Mouse (Mus musculus) urinary bladder, adult 2 months (tissue): ENCODE data around the gene Arhgap42. TPM values are rescaled to one million over a fixed set of nuclear protein-coding genes. Genes with fewer than 3 reads are reported as not detected.

Source experiments
- DNase-seq: peaks from one replicate; pipeline ENCODE4 v3.0.0; 2022; ENCODE audit warnings: low spot score
- polyA plus RNA-seq: library from polyadenylated mRNA; depleted of rRNA; stranded (reverse); fragments of >200 nt; gene quantifications from 2 replicates; pipeline ENCODE4 v1.2.3, GENCODE M21; 2012

The Arhgap42 gene
- polyA plus RNA-seq, 1 experiment, result 15.4 TPM

- no peak for DNase-seq
Measured at GRCm38 (mm10) chr9:9143102-9143501, 95.8 kb downstream of the Arhgap42 start.

- DNase-seq, result no peak
Measured at GRCm38 (mm10) chr9:9142561-9142960, 96.3 kb downstream of the Arhgap42 start.

DNA sequence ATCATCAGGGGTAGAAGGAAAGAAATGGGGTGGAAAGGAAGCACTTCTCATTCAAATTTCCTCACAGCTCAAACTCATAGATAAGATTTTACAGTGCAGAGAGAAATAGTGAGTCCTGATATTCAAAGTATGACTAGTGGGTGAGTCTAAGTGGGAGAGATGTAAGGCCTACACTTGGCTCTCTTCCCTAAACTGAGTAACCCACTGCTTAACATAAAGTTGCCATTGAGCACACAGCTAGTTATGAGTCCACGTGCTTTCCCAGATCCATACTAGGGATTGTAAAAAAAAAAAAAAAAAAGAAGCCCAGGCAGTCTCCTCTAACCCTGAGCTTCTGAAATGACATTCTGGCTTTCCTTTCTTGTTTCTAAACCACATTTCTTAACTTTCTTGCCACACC lies 96.8 kb downstream of the Arhgap42 start:
- DNase-seq, result no peak

DNA sequence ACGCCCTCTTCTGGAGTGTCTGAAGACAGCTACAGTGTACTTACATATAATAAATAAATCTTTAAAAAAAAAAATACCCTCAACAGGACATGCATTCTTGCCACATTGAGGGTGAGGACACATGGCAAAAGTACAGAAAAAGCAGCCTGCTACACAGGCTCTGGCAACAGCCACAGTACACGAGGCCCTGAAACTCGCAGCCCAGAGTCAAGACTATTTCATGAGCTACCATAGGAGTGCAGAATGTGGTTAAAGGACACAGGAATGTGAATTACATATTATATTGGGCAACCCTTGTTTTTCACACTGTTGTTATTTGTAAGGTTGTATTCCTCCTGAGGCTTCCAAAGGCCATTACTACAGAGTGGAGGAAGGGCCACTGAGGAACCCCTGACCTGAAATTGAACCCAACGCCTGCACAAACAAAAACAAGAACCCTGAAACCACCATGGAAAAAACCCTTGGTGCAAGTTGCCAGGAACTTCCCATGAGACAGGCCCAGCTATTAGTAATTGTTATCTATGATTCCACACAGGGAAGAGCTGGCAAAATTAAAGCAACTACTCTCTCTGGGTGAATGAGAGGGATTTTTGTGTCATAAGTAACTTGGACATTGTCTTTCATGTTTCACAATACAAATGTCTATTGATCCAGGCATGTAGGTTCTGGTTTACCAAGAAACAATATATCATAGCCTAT lies 109.8 kb downstream of the Arhgap42 start:
- DNase-seq, result no peak

DNA sequence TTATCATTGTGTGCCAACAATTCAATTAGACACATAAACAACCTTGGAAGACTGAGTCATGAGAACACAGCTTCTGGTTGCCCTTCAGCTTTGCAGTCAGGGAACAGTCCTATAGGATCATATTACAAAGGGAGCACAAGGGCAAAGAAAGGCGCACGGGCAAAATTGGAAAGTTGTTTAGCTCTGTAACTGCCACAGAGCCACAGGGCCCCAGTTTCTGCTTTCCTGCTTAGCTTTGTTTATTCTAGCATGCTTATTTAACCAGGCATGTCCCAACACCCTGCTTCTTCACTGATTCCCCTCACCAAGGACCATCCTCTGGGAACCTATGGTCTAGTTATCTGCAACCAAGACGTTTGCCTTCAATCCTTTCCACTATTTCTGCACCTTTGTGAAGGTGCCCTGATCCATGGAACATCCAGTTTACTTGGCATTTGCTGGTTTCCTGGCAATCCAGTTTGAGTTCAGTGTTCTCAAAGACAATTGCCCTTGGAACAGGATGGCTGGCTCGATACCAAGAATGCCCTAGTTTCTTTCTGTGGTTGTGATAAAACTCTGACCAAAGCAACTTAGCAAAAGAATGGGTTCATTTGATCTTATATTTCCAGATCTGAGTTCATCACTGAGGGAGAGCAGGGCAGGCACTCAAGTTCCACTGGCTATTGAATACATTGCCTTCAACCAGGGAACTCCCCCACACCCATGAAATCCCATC lies 111.7 kb downstream of the Arhgap42 start:
- no peak for DNase-seq

DNA sequence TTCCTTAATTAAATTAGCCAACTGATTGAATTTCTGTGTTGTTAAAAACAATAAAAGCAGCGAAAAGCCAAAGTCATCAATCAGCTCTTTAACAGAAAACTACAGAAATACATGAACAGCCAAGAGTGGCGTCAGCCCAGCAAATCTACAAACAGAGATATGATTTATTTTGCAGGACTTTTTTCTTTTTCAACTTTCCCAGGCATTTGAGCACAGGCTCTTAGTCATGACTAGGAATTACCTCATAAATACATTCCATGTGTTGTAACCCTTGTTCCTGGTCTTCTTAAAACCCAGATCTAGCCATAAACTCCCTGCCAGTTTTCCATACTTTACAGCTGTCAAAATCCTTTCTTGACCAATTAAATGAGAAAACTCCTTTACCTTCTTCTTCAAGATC lies 114.7 kb downstream of the Arhgap42 start:
- no peak for DNase-seq

DNA sequence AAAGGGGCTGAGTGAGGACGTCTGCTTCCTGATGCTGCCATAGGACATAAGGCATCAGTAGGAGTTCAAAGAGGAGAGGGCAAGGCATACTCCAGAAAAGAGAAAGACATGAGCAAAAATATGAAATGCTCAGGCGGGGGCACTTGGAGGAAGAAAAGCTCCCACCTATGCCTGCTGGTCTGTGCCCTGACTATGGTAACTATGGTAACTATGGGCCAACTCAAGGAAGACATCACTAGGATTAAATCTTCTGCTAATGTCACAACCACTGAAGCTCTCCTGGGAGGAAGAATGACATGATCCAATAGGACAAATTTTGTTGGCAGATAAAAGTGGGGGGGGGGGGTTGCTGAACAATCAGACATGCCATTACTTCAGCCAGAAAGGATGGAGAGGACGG lies 124.6 kb downstream of the Arhgap42 start:
- DNase-seq, result no peak

- DNase-seq, result no peak
Measured at GRCm38 (mm10) chr9:9113847-9114246, 125.1 kb downstream of the Arhgap42 start.

DNA sequence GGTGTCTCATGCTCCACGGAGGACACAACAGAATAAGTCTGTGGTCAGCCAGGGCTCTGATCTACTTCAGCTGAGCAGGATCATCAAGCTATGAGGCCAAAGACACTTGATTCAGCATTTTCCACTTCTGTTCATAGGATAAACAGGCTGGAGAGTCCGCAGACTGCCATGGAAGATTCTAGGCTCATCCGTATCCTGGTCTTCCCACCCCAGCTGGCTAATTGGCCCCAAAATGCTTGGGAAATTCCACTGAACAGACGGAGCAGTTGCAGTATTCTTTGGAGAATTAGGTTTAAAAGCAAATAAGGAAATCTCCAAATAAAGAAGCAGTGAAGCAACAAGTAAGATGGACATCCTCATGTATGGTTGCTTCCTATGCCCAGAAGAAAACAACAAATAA lies 126.0 kb downstream of the Arhgap42 start:
- no peak for DNase-seq

DNA sequence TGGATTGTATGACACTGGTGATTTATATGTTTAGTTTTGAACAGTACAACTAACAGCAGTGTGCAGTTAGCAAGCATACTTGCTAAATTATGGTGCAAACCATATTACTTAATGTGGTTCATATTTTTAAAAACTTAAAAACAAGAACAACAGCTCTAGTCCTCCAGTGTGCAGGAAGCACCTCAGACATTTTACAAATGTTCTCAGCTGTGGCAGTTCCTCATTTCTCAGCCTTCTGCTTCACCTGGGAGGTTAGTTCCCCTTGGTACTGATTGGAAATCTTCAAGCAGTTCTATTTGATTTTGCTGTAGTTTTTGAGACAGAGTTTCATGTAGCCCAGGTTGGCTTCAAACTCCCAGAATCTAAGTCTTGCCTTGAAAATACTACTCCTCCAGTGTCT lies 131.2 kb downstream of the Arhgap42 start:
- no peak for DNase-seq

- DNase-seq, result no peak
Measured at GRCm38 (mm10) chr9:9104761-9105160, 134.1 kb downstream of the Arhgap42 start.

- DNase-seq, result no peak
Measured at GRCm38 (mm10) chr9:9102158-9102514, 136.8 kb downstream of the Arhgap42 start.

DNA sequence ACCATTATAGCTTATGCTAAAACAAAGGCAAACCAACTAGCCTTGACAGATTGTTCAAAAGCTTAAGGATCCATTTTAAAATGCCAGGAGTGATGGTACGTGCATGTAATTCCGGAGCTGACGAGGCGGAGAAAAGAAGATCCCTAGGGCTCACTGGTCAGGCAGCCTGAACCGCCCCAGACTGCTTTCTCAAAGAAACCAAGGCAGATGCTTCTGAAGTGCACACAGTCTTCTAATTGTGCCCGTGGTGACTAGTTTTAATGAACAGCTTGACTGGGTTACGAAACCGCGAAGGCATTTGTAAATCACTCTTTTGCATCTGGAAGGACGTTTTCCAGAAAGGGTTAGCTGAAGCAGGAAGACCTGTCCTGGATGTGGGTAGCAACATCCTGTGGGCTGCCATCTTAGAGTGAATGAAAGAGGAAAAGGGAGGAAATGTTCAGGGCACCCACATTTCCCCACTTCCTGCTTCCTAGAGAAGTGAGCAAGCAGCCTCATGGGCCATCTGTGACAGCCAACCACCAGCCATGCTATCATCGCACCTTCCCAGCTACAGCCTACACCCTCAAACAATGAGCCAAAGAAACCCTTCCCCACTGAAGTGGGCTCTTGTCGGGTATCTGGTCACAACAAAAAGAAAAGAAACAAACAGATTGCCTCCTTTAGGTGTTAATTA lies 137.3 kb downstream of the Arhgap42 start:
- no peak for DNase-seq

- no peak for DNase-seq
Measured at GRCm38 (mm10) chr9:9101055-9101454, 137.8 kb downstream of the Arhgap42 start.

- DNase-seq, result no peak
Measured at GRCm38 (mm10) chr9:9097835-9098234, 141.1 kb downstream of the Arhgap42 start.

DNA sequence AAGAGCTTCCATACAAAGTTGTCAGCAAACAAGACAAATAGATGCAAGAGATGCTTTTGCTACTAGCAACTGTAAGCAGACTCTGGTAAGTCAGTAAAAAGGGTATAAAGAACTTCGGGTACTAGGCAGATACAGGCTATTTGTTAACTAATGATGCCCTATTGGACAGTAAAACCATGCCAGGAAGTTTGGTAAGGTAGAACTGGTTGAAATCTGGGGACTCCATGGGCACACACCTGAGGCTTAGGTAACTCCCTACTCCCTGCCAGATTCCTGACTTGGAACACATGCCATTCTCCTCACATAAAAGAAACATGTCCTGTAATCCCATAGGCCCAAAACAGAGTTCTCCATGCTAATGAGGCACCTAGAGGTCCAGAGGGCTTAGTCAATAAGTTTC lies 142.1 kb downstream of the Arhgap42 start:
- DNase-seq, result no peak

GRCm38 (mm10) chr9:9093096-9093495 lies 145.8 kb downstream of the Arhgap42 start:
- no peak for DNase-seq

- no peak for DNase-seq
Measured at GRCm38 (mm10) chr9:9083441-9083840, 155.5 kb downstream of the Arhgap42 start.

- DNase-seq, result no peak
Measured at GRCm38 (mm10) chr9:9052920-9053319, 186.0 kb downstream of the Arhgap42 start.

DNA sequence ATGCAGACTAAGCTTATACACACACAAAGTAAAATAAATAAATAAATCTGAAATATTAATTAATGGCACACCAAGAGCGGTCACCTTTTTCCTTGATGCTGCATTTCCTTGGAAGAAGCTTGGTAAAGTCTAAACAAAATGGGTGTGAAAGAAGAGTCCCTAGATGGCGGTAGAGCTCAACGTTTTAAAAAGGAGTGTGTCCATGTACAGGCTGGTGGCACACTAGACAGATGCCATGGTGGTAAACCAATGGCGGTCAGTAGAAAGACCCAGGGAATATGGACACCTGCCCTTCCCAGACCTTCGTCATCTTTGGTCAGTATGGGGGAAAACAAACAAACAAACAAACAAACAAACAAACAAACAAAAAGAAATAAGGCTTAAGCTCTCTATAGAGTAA lies 187.7 kb downstream of the Arhgap42 start:
- no peak for DNase-seq

DNA sequence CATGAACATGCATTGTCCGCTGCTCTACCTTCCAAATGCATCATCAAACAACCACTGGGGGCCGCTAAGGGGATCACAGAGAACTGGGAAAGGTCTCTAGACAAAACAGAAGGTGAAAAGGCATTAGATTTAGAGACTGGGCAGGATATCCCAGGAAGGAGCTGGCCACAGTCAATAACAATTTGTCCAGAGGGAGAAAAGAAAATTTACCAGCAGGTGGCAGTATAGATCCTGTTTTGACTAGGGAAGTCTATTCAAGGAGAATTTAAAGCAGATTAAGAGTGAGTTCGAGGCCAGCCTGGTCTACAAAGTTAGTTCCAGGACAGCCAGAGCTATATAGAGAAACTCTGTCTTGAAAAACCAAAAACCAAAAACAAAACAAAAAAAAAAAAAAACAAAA lies 189.7 kb downstream of the Arhgap42 start:
- DNase-seq, result no peak

- DNase-seq, result no peak
Measured at GRCm38 (mm10) chr9:9041009-9041408, 197.9 kb downstream of the Arhgap42 start.

- DNase-seq, result no peak
Measured at GRCm38 (mm10) chr9:9037017-9037671, 201.8 kb downstream of the Arhgap42 start.
